Comparison of ENCODE assay signal across 8 mouse cellular contexts in genomic region chr2:154603638-154604153, GRCm38 (mm10). TPM values are rescaled to one million over a fixed set of nuclear protein-coding genes. Genes with fewer than 3 reads are reported as not detected.
DNase-seq lines count a peak whose midpoint lies in the region; ATAC-seq lines count a peak whose summit lies in the region.

Pxmp4 (minus strand) TSS chr2:154603708.

- H3K4me2 ChIP-seq in heart, embryonic 14.5 days (ENCODE audit: low read length): peak within 1 kb of the TSS; percentile 58
- H3K4me2 ChIP-seq in liver, embryonic 13.5 days: peak within 1 kb of the TSS; percentile 80
- peak within 1 kb of the TSS; percentile 71 for H3K4me2 ChIP-seq in stomach, embryonic 16.5 days (ENCODE audit: low read depth, low read length)

- peak; percentile 97 for ATAC-seq in CD4-positive, CD25-positive, alpha-beta regulatory T cell, adult 4 months
- peak; percentile 100 for ATAC-seq in heart, embryonic 14.5 days (ENCODE audit: insufficient number of reproducible peaks, insufficient read depth, low FRiP score, low read depth)
- ATAC-seq in liver, embryonic 13.5 days (ENCODE audit: low read depth): peak; percentile 100
- ATAC-seq in stomach, embryonic 16.5 days (ENCODE audit: insufficient read depth, low FRiP score): peak; percentile 100

- WGBS in heart, embryonic 14.5 days: under 1% methylated on average over 13 of the region's 13 CpGs
- WGBS in liver, embryonic 13.5 days (ENCODE audit: insufficient replicate concordance): under 1% methylated on average over 13 of the region's 13 CpGs
- WGBS in stomach, embryonic 16.5 days: under 1% methylated on average over 13 of the region's 13 CpGs

- no peaks in the 10 kb centered on the region for H3K27me3 ChIP-seq in heart, embryonic 14.5 days (ENCODE audit: control insufficient read depth, insufficient read depth, low read length)
- H3K27me3 ChIP-seq in liver, embryonic 13.5 days: no peaks in the 10 kb centered on the region
- H3K27me3 ChIP-seq in stomach, embryonic 16.5 days (ENCODE audit: control insufficient read depth, insufficient read depth, low read length): no peaks in the 10 kb centered on the region

- DNase-seq in c-Kit-negative CD71-positive TER-119-positive erythroid progenitor cells, embryonic 14.5 days (ENCODE audit: low read depth, low spot score): peak; percentile 99
- DNase-seq in fibroblast of lung, adult 2 months (ENCODE audit: low read depth): peak; percentile 96
- peak; percentile 99 for DNase-seq in kidney, postnatal 14 days
- peak; percentile 98 for DNase-seq in liver, embryonic 13.5 days
- DNase-seq in neural tube, embryonic 10.5 days (ENCODE audit: extremely low spot score, low spot score): peak; percentile 91

- no peaks in the 10 kb centered on the region for H3K9me3 ChIP-seq in heart, embryonic 14.5 days (ENCODE audit: control insufficient read depth, low read length)
- H3K9me3 ChIP-seq in liver, embryonic 13.5 days (replicated peaks): no peaks in the 10 kb centered on the region
- H3K9me3 ChIP-seq in stomach, embryonic 16.5 days (replicated peaks; ENCODE audit: control insufficient read depth, low read length): no peaks in the 10 kb centered on the region

- peak within 1 kb of the TSS; percentile 75 for H3K9ac ChIP-seq in heart, embryonic 14.5 days (ENCODE audit: low read length)
- H3K9ac ChIP-seq in liver, embryonic 13.5 days: peak within 1 kb of the TSS; percentile 91
- H3K9ac ChIP-seq in stomach, embryonic 16.5 days (ENCODE audit: low read length): peak within 1 kb of the TSS; percentile 89

- peaks cover 3 to 10% of the 10 kb centered on the region in 2 experiments; a peak in 3 of 4 replicates for H3K4me1 ChIP-seq in heart, embryonic 14.5 days (ENCODE audit: control insufficient read depth in 2 of 2, insufficient read depth in 2 of 2, low read length in 2 of 2)
- peaks cover 50% of the 10 kb centered on the region for H3K4me1 ChIP-seq in liver, embryonic 13.5 days (replicated peaks)
- peaks cover 9% of the 10 kb centered on the region for H3K4me1 ChIP-seq in stomach, embryonic 16.5 days (ENCODE audit: control insufficient read depth, insufficient read depth, low read length)

- peak within 1 kb of the TSS; percentile 6 to 24; a peak in 2 of 4 replicates for H3K27ac ChIP-seq in heart, embryonic 14.5 days (replicated peaks in 1 of 2; ENCODE audit: control insufficient read depth in 1 of 2, insufficient read depth in 1 of 2, low read depth in 2 of 2, low read length in 2 of 2)
- H3K27ac ChIP-seq in liver, embryonic 13.5 days: peak within 1 kb of the TSS; percentile 91
- peak within 1 kb of the TSS; percentile 61 for H3K27ac ChIP-seq in stomach, embryonic 16.5 days (ENCODE audit: low read length)

- no peaks in the 10 kb centered on the region for H3K36me3 ChIP-seq in heart, embryonic 14.5 days (ENCODE audit: control insufficient read depth, insufficient read depth, low read length)
- H3K36me3 ChIP-seq in liver, embryonic 13.5 days: no peaks in the 10 kb centered on the region
- H3K36me3 ChIP-seq in stomach, embryonic 16.5 days (ENCODE audit: control insufficient read depth, insufficient read depth, low read length): no peaks in the 10 kb centered on the region

- peak within 1 kb of the TSS; percentile 62 to 70 for H3K4me3 ChIP-seq in heart, embryonic 14.5 days (ENCODE audit: control insufficient read depth in 1 of 2, insufficient read depth in 1 of 2, low read depth in 1 of 2, low read length in 2 of 2)
- H3K4me3 ChIP-seq in liver, embryonic 13.5 days (replicated peaks): peak within 1 kb of the TSS; percentile 78
- peak within 1 kb of the TSS; percentile 72 for H3K4me3 ChIP-seq in stomach, embryonic 16.5 days (replicated peaks; ENCODE audit: low read length)

RNA-seq across cellular contexts. Expression of gene Pxmp4, which starts in this region (rescaled TPM):
- 10 to 100 TPM; 15.4 to 20.9 TPM for polyA plus RNA-seq in CD4-positive, CD25-positive, alpha-beta regulatory T cell, adult 4 months (2017; shearing (Covaris generic))
- 31.8 and 33.7 TPM in 2 replicates for polyA plus RNA-seq in heart, embryonic 14.5 days (2014; fragmentation: Nextera tagmentation; extraction: Ambion mirVana)
- 26.8 and 28.9 TPM in 2 replicates for polyA plus RNA-seq in liver, embryonic 13.5 days (2015; fragmentation: Nextera tagmentation; extraction: Ambion mirVana)
- polyA plus RNA-seq in stomach, embryonic 16.5 days (2015; fragmentation: Nextera tagmentation; extraction: Ambion mirVana): 32.4 and 35.1 TPM in 2 replicates

Comparison
In these comparisons a context has a peak if more than half of its experiments do, and no peak if none do; other contexts are left out.
1. Peak in every context shown above with its lines: DNase-seq, ATAC-seq, H3K4me3 ChIP-seq and H3K27ac ChIP-seq.
2. H3K27ac ChIP-seq: peak in every context shown above with its lines; median percentile 91 in liver, embryonic 13.5 days; 61 in stomach, embryonic 16.5 days; 15 in heart, embryonic 14.5 days.